Mouse (Mus musculus) embryonic facial prominence, embryonic 14.5 days (tissue): ENCODE data around the gene Psmb7. TPM values are rescaled to one million over a fixed set of nuclear protein-coding genes. Genes with fewer than 3 reads are reported as not detected.
A peak's percentile ranks its signal among the peaks of the same experiment; 100 is the strongest.

Experiments
- ATAC-seq: fragments of 200-750 bp; cut with Nextera tagmentation; 2 replicates; pipeline ENCODE4 v1.8.0; 2017; ENCODE audit warnings: low read depth, moderate number of reproducible peaks, moderate TSS enrichment
- DNase-seq: peaks from one replicate; pipeline ENCODE4 v3.0.0-alpha.2; 2015; ENCODE audit warnings: low spot score
- H3K27ac ChIP-seq: fragments of 300-500 bp; sonication (generic); replicated peaks from 2 replicates; pipeline ENCODE4 v1.5.1; 2014; ENCODE audit warnings: low read depth, mild to moderate bottlenecking, low read length, moderate library complexity
- H3K27me3 ChIP-seq: fragments of 300-500 bp; sonication (generic); replicated peaks from 2 replicates; pipeline ENCODE4 v1.6.1; 2014; ENCODE audit warnings: low read length; ENCODE audit not compliant: control insufficient read depth, insufficient read depth
- H3K36me3 ChIP-seq: fragments of 300-500 bp; sonication (generic); 2 replicates; pipeline ENCODE4 v1.6.1; 2014; ENCODE audit warnings: low read length, mixed read lengths; ENCODE audit not compliant: control insufficient read depth, insufficient read depth
- H3K4me1 ChIP-seq: fragments of 300-500 bp; sonication (generic); 2 replicates; pipeline ENCODE4 v1.6.1; 2014; ENCODE audit warnings: antibody characterized with exemption, low read length; ENCODE audit not compliant: control insufficient read depth, insufficient read depth
- H3K4me2 ChIP-seq: fragments of 300-500 bp; sonication (generic); 2 replicates; pipeline ENCODE4 v1.6.1; 2014; ENCODE audit warnings: low read depth, mild to moderate bottlenecking, low read length, moderate library complexity, mixed read lengths
- H3K4me3 ChIP-seq: fragments of 300-500 bp; sonication (generic); 2 replicates; pipeline ENCODE4 v1.5.1; 2014; ENCODE audit warnings: low read depth, mild to moderate bottlenecking, low read length
- H3K9ac ChIP-seq: fragments of 300-500 bp; sonication (generic); 2 replicates; pipeline ENCODE4 v1.6.1; 2014; ENCODE audit warnings: low read depth, mild to moderate bottlenecking, low read length, moderate library complexity, mixed read lengths
- H3K9me3 ChIP-seq: fragments of 300-500 bp; sonication (generic); 2 replicates; pipeline ENCODE4 v1.6.1; 2016; ENCODE audit warnings: low read length; ENCODE audit not compliant: control insufficient read depth
- WGBS: fragments of 180-500 bp; shearing (Covaris S2); extraction: QIAGEN DNeasy Blood & Tissue Kit; methylation state at CpG from one replicate; pipeline ENCODE4 v1.1.7; 2014; 5-methylcytosine and 5-hydroxymethylcytosine counted together
- polyA plus RNA-seq: library from polyadenylated mRNA; unstranded; fragments of >200 nt; fragmentation: Nextera tagmentation; extraction: Ambion mirVana; gene quantifications from 2 replicates; pipeline ENCODE4 v1.2.1, GENCODE M21; 2014

Psmb7 gene
- polyA plus RNA-seq, 1 experiment from 2014 or later = 243 TPM

GRCm38 (mm10) chr2:38675366-38675969 is 31.6 kb upstream of the Psmb7 start:
- ATAC-seq (peak; percentile 30; the same call in 1 of the 2 replicates), DNase-seq (no peak)
- no peaks in the 10 kb centered on the region for H3K4me1 ChIP-seq
- H3K36me3 ChIP-seq = no peaks in the 10 kb centered on the region
- H3K9ac ChIP-seq = no peak overlapping the region
- WGBS = 65% methylated on average over 9 of the region's 9 CpGs
- no peak overlapping the region for H3K27ac ChIP-seq
- no peaks in the 10 kb centered on the region; the same call in 1 of the 2 replicates for H3K27me3 ChIP-seq
- no peaks in the 10 kb centered on the region for H3K9me3 ChIP-seq
- H3K4me3 ChIP-seq = no peak overlapping the region
- no peak overlapping the region for H3K4me2 ChIP-seq

DNA sequence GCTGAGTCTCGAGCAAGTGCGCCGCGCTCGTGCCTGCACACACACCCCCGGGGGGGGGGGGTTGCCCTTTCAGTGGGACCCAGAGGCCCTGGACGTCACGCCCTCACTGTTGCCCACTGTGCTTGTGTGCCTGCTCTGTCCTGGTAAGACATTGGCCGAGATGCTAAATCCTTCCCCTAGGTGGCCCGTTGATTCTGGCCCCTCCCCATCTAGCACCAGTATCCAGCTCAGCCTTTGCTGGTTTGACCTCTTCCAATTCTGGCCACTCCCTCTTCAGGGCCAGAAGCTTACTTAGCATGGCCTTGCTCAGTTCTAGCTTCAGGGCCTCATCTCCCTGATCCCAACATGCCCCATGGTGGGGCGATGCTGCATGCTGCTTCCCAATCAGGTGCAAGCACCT is 28.6 kb upstream of the Psmb7 start:
- DNase-seq (no peak), ATAC-seq (no peak)
- Histone ChIP-seq H3K27ac (no peak overlapping the region), H3K4me2 (no peak overlapping the region), H3K4me1 (no peaks in the 10 kb centered on the region), H3K9ac (no peak overlapping the region), H3K9me3 (no peaks in the 10 kb centered on the region), H3K4me3 (no peak overlapping the region), H3K36me3 (no peaks in the 10 kb centered on the region), H3K27me3 (peaks cover 4% of the 10 kb centered on the region; the same call in 1 of the 2 replicates)
- 59% methylated on average over 3 of the region's 11 CpGs for WGBS

DNA sequence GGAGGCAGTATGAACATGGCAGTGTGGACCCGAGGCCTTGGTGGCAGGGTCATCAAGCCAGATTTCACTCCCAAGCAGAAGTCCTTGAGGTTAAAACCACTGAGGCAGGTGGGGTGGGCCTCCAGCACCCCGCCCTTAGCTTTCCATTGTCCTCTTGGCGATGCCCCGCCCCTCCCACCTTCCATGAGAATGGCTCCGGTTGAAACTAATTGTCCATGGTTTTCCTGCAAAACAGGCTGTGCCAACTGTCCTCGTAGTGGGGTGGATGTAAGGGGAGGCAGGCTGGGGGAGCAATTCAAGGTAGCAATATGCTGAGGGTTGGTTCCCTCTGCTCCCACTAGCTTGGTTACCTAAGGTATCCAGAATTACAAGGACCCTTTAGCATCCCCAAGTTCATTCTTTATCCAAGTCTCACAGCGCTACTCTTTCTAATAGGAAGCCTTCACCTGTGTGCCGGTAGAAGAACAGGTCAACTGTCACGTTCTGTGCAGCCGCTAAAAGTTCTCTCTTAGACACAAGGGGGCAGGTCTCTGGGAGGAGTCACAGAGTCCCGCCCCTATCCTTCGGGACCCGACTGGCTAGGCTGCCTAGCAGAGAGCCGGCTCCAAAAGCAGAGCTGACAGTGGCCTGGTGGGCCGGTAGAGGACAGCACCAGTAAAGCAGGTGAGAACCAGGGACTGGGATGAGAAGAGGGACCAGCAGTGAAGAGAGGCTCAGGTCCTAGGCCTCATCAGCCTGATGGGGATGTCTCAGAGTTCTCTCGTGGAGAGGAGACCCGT is 25.1 kb upstream of the Psmb7 start:
- DNase-seq (peak; percentile 61), ATAC-seq (peak; percentile 93)
- Histone ChIP-seq H3K4me3 (0 out of 2 replicates have a peak overlapping the region, but pooled peaks have one; percentile 4), H3K9ac (no peak overlapping the region), H3K9me3 (no peaks in the 10 kb centered on the region), H3K27ac (no peak overlapping the region), H3K36me3 (no peaks in the 10 kb centered on the region), H3K27me3 (peaks cover 4% of the 10 kb centered on the region; the same call in 1 of the 2 replicates), H3K4me2 (peak overlapping the region; percentile 36), H3K4me1 (no peaks in the 10 kb centered on the region)
- WGBS = 10% methylated on average over 17 of the region's 17 CpGs

DNA sequence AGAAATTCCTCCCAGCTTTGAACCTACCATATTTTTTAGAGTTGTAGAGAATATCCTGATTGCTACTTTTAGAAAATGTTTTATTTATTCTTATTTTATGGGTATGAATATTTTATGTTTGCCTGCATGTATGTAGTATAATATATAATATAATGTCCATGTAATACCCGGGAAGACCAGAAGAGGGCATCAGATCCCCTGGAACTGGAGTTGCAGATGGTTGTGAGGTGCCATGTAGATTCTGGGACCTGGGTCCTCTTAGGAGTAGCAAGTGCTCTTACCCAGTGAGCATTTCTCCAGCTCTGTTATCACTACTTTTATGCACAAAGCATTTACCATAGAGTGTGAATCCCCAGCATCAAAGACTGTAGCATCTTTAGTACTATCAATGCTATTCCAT is 17.5 kb upstream of the Psmb7 start:
- Histone ChIP-seq H3K27me3 (0 out of 2 replicates have a peak, but pooled peaks cover 4% of the 10 kb centered on the region), H3K4me2 (no peak overlapping the region), H3K4me3 (no peak overlapping the region), H3K27ac (no peak overlapping the region), H3K36me3 (no peaks in the 10 kb centered on the region), H3K9me3 (no peaks in the 10 kb centered on the region), H3K4me1 (no peaks in the 10 kb centered on the region), H3K9ac (no peak overlapping the region)
- DNase-seq = no peak
- ATAC-seq = no peak
- WGBS = 3% methylated on average over 1 of the region's 1 CpGs

DNA sequence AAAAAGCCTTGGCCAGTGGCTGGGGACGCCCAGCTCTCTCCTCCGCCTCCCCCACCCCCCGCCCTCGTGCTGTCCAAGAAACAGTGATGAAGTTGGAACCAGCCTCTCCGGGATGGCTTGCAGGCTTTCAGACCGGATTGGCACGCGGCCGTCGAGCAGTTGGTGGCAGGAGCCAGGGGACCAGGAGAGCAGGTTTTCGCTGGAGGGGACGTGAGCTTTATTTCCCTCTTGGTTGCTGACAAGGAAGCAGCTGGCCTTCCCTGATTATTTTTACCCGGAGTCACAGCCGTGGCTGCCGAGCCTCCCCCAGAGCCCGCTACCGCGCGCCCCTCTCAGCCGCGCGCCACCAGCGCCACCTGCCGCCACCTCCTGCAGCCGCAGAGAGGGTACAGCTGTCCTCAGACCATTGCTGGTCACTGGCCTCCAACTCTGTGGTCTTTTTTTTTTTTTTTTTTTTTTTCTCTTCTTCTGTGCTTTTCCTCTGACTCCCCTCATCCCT is 14.5 kb upstream of the Psmb7 start:
- peak overlapping the region; percentile 39 for H3K4me3 ChIP-seq
- peak; percentile 97 for ATAC-seq
- no peaks in the 10 kb centered on the region for H3K9me3 ChIP-seq
- peak overlapping the region; percentile 56 for H3K9ac ChIP-seq
- no peak overlapping the region for H3K27ac ChIP-seq
- DNase-seq = peak; percentile 83
- WGBS = 2% methylated on average over 17 of the region's 25 CpGs
- H3K27me3 ChIP-seq = 0 out of 2 replicates have a peak, but pooled peaks cover 4% of the 10 kb centered on the region
- peak overlapping the region; percentile 55 for H3K4me2 ChIP-seq
- H3K4me1 ChIP-seq = no peaks in the 10 kb centered on the region
- H3K36me3 ChIP-seq = no peaks in the 10 kb centered on the region

DNA sequence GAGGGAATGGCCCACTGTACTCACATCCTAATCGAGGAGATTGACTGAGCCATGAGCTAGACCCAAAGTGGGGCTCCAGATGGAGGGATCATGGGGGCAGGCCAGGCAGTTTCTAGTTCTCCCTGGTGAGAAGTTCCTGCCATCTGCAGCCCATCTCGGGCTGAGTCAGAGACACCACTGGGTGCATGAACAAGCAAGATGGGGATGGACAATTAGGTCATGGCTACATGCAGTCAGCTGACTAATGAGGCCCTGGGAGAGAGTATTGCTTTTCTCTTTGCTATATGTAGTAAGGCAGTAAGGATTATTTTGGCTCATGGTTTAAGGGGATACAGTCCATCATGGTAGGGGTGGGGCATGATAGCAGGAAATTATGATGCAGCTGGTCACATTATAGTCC is 9.8 kb upstream of the Psmb7 start:
- H3K27me3 ChIP-seq = 0 out of 2 replicates have a peak, but pooled peaks cover 4% of the 10 kb centered on the region
- no peak for ATAC-seq
- H3K9ac ChIP-seq = no peak overlapping the region
- H3K36me3 ChIP-seq = no peaks in the 10 kb centered on the region
- H3K4me1 ChIP-seq = no peaks in the 10 kb centered on the region
- H3K4me3 ChIP-seq = no peak overlapping the region
- no peaks in the 10 kb centered on the region for H3K9me3 ChIP-seq
- WGBS = 79% methylated on average over 2 of the region's 2 CpGs
- no peak for DNase-seq
- no peak overlapping the region for H3K27ac ChIP-seq
- no peak overlapping the region for H3K4me2 ChIP-seq

DNA sequence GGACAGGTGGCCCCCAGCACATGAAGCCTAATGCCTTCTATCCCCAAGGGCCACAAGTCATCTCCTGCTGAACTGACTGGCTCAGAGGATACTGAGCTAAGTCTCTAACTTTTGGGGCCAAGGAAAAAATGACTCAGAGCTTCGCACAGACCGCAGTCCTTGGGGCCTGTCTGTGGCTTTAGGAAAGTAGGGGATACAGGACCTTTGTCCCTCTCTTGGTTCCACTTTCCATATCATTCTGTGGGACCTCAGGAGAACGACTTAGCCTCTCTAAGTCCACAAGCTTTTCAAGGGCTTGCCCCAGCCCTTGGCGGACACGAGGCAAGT is 9.4 kb upstream of the Psmb7 start:
- Histone ChIP-seq H3K36me3 (no peaks in the 10 kb centered on the region), H3K27ac (no peak overlapping the region), H3K27me3 (0 out of 2 replicates have a peak, but pooled peaks cover 4% of the 10 kb centered on the region), H3K9ac (no peak overlapping the region), H3K4me3 (no peak overlapping the region), H3K9me3 (no peaks in the 10 kb centered on the region), H3K4me2 (no peak overlapping the region), H3K4me1 (no peaks in the 10 kb centered on the region)
- WGBS = 87% methylated on average over 5 of the region's 5 CpGs
- no peak for ATAC-seq
- no peak for DNase-seq

- Histone ChIP-seq H3K27ac (no peak overlapping the region), H3K4me1 (no peaks in the 10 kb centered on the region), H3K27me3 (0 out of 2 replicates have a peak, but pooled peaks cover 4% of the 10 kb centered on the region), H3K4me2 (no peak overlapping the region), H3K9ac (no peak overlapping the region), H3K9me3 (no peaks in the 10 kb centered on the region), H3K36me3 (no peaks in the 10 kb centered on the region), H3K4me3 (no peak overlapping the region)
- WGBS = 57% methylated on average over 10 of the region's 10 CpGs
- ATAC-seq (no peak), DNase-seq (no peak)
These were observed 8.8 kb upstream of the Psmb7 start for GRCm38 (mm10) chr2:38652565-38653292.
